Mouse (Mus musculus): Measurements from ENCODE around the gene Krtap31-1.
"Not testable (repeated sequence)": the region's sequence is repeated elsewhere in the genome, so short reads cannot be mapped to it uniquely, and the experiment has no call there.

GRCm38 (mm10) chr11:99864176-99864575 is 43.5 kb upstream of the Krtap31-1 start, which contains the start of gene Gm11559:
- TF ChIP-seq CTCF (IDR thresholded peaks at IDR 0.05; ENCODE audit: low read depth, low read length); EP300 (IDR thresholded peaks at IDR 0.05; ENCODE audit: insufficient read depth, low read depth, low read length); POLR2A (IDR thresholded peaks at IDR 0.05; ENCODE audit: insufficient read depth, low read length): not testable (repeated sequence)

All from ES-Bruce4 (cell line).